Comparison of ENCODE assay signal across 14 mouse cellular contexts in the genomic region with DNA sequence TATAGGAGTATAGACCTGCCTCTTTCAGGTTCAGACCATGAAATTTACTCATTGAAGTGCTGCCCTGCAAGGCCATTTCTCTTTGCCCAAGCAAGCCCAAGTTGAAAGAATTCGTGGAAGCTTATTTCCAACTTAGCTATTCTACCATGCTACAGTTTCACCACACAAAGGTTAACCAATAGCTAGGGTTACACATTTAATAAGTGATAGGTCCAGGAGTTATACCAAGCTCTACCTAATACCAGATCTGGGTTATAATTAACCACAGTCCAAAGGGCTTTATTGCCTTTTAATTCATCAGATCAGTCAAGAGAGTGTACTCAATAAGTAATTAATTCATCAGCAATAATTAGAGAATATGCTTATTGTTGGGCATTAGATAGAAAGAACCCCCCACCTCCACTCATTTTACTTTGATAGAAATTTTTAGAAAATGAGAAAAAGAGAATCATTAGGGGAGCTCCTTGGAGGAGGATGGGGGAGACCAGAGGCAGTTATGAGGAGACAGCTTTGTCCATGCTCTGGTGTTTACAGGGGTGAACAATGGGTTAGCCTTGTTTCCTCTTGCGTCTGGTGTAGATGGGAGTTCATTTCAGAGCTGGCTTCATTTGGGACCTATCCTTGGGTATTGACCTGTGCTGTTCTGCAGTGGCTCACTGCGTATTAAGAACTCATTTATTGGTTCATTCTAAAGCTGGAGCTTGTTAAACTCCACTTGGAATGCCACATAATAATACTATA.
"Had no signal": no experiment of that assay in that cellular context is flagged by ENCODE, and none has a peak within 500 bp of the region (broad histone marks: within the 10 kb centered on the region; RNA-seq: fewer than 3 reads in every experiment).

No protein-coding gene starts in this region.

- H3K27ac ChIP-seq: intestine, embryonic 15.5 days; layer of hippocampus, adult 2 months; liver, embryonic 13.5 days; lung, embryonic 15.5 days; macrophage; stomach, embryonic 15.5 days had no signal

- DNase-seq: liver, embryonic 13.5 days; liver, postnatal 0 days; lung, postnatal 14 days; right cerebral cortex, postnatal 14 days; thymus, adult 2 months; thymus, postnatal 25 days had no signal

- H3K9ac ChIP-seq: intestine, embryonic 15.5 days; liver, embryonic 13.5 days; liver, postnatal 0 days; lung, embryonic 15.5 days; stomach, embryonic 15.5 days had no signal

- H3K9me3 ChIP-seq: intestine, embryonic 15.5 days; liver, embryonic 13.5 days; lung, embryonic 15.5 days; megakaryocyte, embryonic 14.5 days; stomach, embryonic 15.5 days had no signal

- H3K4me1 ChIP-seq: intestine, embryonic 15.5 days; liver, embryonic 13.5 days; lung, embryonic 15.5 days; megakaryocyte, embryonic 14.5 days; stomach, embryonic 15.5 days had no signal

- H3K36me3 ChIP-seq: intestine, embryonic 15.5 days; liver, embryonic 13.5 days; lung, embryonic 15.5 days; stomach, embryonic 15.5 days had no signal

- ATAC-seq: intestine, embryonic 15.5 days; liver, postnatal 0 days; midbrain, embryonic 16.5 days had no signal

- H3K4me2 ChIP-seq: intestine, embryonic 15.5 days; liver, embryonic 13.5 days; lung, embryonic 15.5 days; midbrain, embryonic 11.5 days; stomach, embryonic 15.5 days had no signal

- H3K4me3 ChIP-seq: intestine, embryonic 15.5 days; layer of hippocampus, adult 2 months; liver, embryonic 13.5 days; lung, embryonic 15.5 days; megakaryocyte, embryonic 14.5 days; stomach, embryonic 15.5 days had no signal

- H3K27me3 ChIP-seq: intestine, embryonic 15.5 days; liver, embryonic 13.5 days; lung, embryonic 15.5 days; megakaryocyte, embryonic 14.5 days; stomach, embryonic 15.5 days had no signal
